Mouse (Mus musculus) gastrocnemius, adult 8-10 months (tissue): Measurements from ENCODE around the gene Ticam1. TPM values are rescaled to one million over a fixed set of nuclear protein-coding genes. Genes with fewer than 3 reads are reported as not detected.

Experiments used
- microRNA-seq: library from miRNA; unstranded; fragments of <30 nt; microRNA quantifications from one replicate; pipeline ENCODE4 v1.2.0, GENCODE M21; 2022
- total RNA-seq, 4 experiments: library from RNA; stranded (reverse); gene quantifications; 2 replicates each; pipeline ENCODE4 v1.2.4; 2022

Gene Ticam1
- total RNA-seq, 4 experiments from 2014 or later, result 1.7 to 2.2 (median 2.0) TPM

Small RNA genes lying within 50 kb of the gene (microRNA-seq; reads per million reads assigned to microRNA genes)
- 21.6 reads per million, percentile 21 among the genes with 10 or more reads in this experiment for gene Mir7b

Other genes starting within 250 kb of the Ticam1 start
- gene Sh3gl1, start 240.2 kb downstream of the Ticam1 start, total RNA-seq, result 1 to 10 TPM; 5.5 to 8.9 (median 7.6) TPM
- gene Chaf1a, start 236.3 kb downstream of the Ticam1 start, total RNA-seq, result 1 to 10 TPM in 1 of 4 experiments, under 1 TPM in 3; 0.47 to 1.6 (median 0.75) TPM
- 10 to 100 TPM; 66.1 to 85.8 (median 74.4) TPM for gene Ubxn6, start 201.8 kb downstream of the Ticam1 start, total RNA-seq
- 10 to 100 TPM; 23.6 to 26.7 (median 26.0) TPM for gene Hdgfl2, start 197.2 kb downstream of the Ticam1 start, total RNA-seq
- gene Plin4, start 167.0 kb downstream of the Ticam1 start, total RNA-seq, result 100 to 1,000 TPM; 133 to 313 (median 179) TPM
- gene Plin5, start 159.2 kb downstream of the Ticam1 start, total RNA-seq, result 10 to 100 TPM; 16.5 to 31.3 (median 22.8) TPM
- 10 to 100 TPM; 10.7 to 24.5 (median 13.9) TPM for gene Lrg1, start 154.8 kb downstream of the Ticam1 start, total RNA-seq
- gene Sema6b, start 136.4 kb downstream of the Ticam1 start, total RNA-seq, result 1 to 10 TPM; 1.4 to 2.7 (median 1.9) TPM
- gene Tnfaip8l1, start 114.3 kb downstream of the Ticam1 start, total RNA-seq, result under 1 TPM; 0.12 to 0.54 (median 0.25) TPM
- gene Mydgf, start 92.9 kb downstream of the Ticam1 start, total RNA-seq, result 10 to 100 TPM; 14.9 to 16.8 (median 15.3) TPM
- 10 to 100 TPM; 37.9 to 45.7 (median 43.0) TPM for gene Dpp9, start 57.9 kb downstream of the Ticam1 start, total RNA-seq
- 100 to 1,000 TPM; 180 to 201 (median 196) TPM for gene Fem1a, start 20.0 kb downstream of the Ticam1 start, total RNA-seq
- gene Plin3, start 16.1 kb upstream of the Ticam1 start, total RNA-seq, result 10 to 100 TPM; 22.9 to 44.8 (median 28.7) TPM
- not detected for gene Arrdc5, start 23.5 kb upstream of the Ticam1 start, total RNA-seq
- under 1 TPM; 0.18 to 0.67 (median 0.44) TPM for gene Uhrf1, start 26.5 kb upstream of the Ticam1 start, total RNA-seq
- gene Kdm4b, start 49.3 kb upstream of the Ticam1 start, total RNA-seq, result 10 to 100 TPM; 22.2 to 26.4 (median 22.8) TPM
- 10 to 100 TPM; 25.5 to 38.3 (median 30.6) TPM for gene Ptprs, start 199.7 kb upstream of the Ticam1 start, total RNA-seq
- gene Znrf4, start 235.6 kb upstream of the Ticam1 start, total RNA-seq, result not detected